Mouse (Mus musculus) urinary bladder, postnatal 14 days (tissue): ENCODE data around the gene Myh7b.

Experiments used
- DNase-seq: peaks from one replicate; pipeline ENCODE4 v3.0.0; 2021; ENCODE audit warnings: low spot score

Myh7b gene

GRCm38 (mm10) chr2:155634562-155634961 is 23.6 kb downstream of the Myh7b start:
- no peak for DNase-seq

- DNase-seq = no peak
These were observed 24.9 kb downstream of the Myh7b start for GRCm38 (mm10) chr2:155635961-155636360.

- no peak for DNase-seq
These were observed 25.9 kb downstream of the Myh7b start for GRCm38 (mm10) chr2:155636881-155637280.

GRCm38 (mm10) chr2:155637411-155637810 is 26.4 kb downstream of the Myh7b start:
- no peak for DNase-seq

- no peak for DNase-seq
These were observed 29.6 kb downstream of the Myh7b start for GRCm38 (mm10) chr2:155640656-155641055.

- DNase-seq = no peak
These were observed 30.8 kb downstream of the Myh7b start for GRCm38 (mm10) chr2:155641540-155642472.

GRCm38 (mm10) chr2:155645746-155646145 is 34.7 kb downstream of the Myh7b start:
- DNase-seq = no peak

- no peak for DNase-seq
These were observed 41.6 kb downstream of the Myh7b start for GRCm38 (mm10) chr2:155652618-155653017.

- no peak for DNase-seq
These were observed 44.9 kb downstream of the Myh7b start for GRCm38 (mm10) chr2:155655759-155656372.

GRCm38 (mm10) chr2:155662390-155662789 is 51.4 kb downstream of the Myh7b start:
- DNase-seq = no peak

GRCm38 (mm10) chr2:155663097-155663496 is 52.1 kb downstream of the Myh7b start:
- DNase-seq = peak; percentile 45

- no peak for DNase-seq
These were observed 53.0 kb downstream of the Myh7b start for GRCm38 (mm10) chr2:155663910-155664460.

- DNase-seq = no peak
These were observed 56.9 kb downstream of the Myh7b start for GRCm38 (mm10) chr2:155667881-155668280.

GRCm38 (mm10) chr2:155668461-155668860 is 57.4 kb downstream of the Myh7b start:
- DNase-seq = peak; percentile 23

- DNase-seq = no peak
These were observed 60.2 kb downstream of the Myh7b start for GRCm38 (mm10) chr2:155671236-155671635.

- DNase-seq = peak; percentile 69
These were observed 62.5 kb downstream of the Myh7b start for GRCm38 (mm10) chr2:155673546-155673945.

GRCm38 (mm10) chr2:155675118-155675517 is 64.1 kb downstream of the Myh7b start:
- DNase-seq = no peak

- no peak for DNase-seq
These were observed 68.6 kb downstream of the Myh7b start for GRCm38 (mm10) chr2:155679586-155680110.

- DNase-seq = no peak
These were observed 69.6 kb downstream of the Myh7b start for GRCm38 (mm10) chr2:155680591-155680990.

GRCm38 (mm10) chr2:155681194-155681593 is 70.2 kb downstream of the Myh7b start:
- DNase-seq = no peak

GRCm38 (mm10) chr2:155681874-155682273 is 70.9 kb downstream of the Myh7b start:
- no peak for DNase-seq

GRCm38 (mm10) chr2:155683137-155683536 is 72.1 kb downstream of the Myh7b start:
- no peak for DNase-seq

- no peak for DNase-seq
These were observed 72.8 kb downstream of the Myh7b start for GRCm38 (mm10) chr2:155683821-155684220.
